Mouse (Mus musculus) brain, embryonic 14.5 days (tissue): Measurements from ENCODE around the gene Cebpa. TPM values are rescaled to one million over a fixed set of nuclear protein-coding genes. Genes with fewer than 3 reads are reported as not detected.

Experiments
- DNase-seq: peaks from one replicate; pipeline ENCODE4 v3.0.0-alpha.2; 2011; ENCODE audit warnings: low read depth
- CTCF ChIP-seq: fragments of 200-500 bp; IDR thresholded peaks from 2 replicates; pipeline ENCODE4 v1.5.1; 2012; ENCODE audit warnings: inconsistent platforms, mild to moderate bottlenecking, moderate library complexity, borderline replicate concordance; ENCODE audit not compliant: insufficient read depth, insufficient read length; ENCODE audit errors: extremely low read depth
- POLR2A ChIP-seq: fragments of 200-500 bp; IDR thresholded peaks from 2 replicates; pipeline ENCODE4 v1.6.1; 2012; ENCODE audit warnings: mild to moderate bottlenecking, inconsistent platforms, borderline replicate concordance; ENCODE audit not compliant: poor library complexity, insufficient read depth, insufficient read length, severe bottlenecking; ENCODE audit errors: extremely low read depth
- polyA plus RNA-seq: library from polyadenylated mRNA; depleted of rRNA; stranded (reverse); fragments of >200 nt; gene quantifications from 2 replicates; pipeline ENCODE4 v1.2.3, GENCODE M21; 2012; rRNA removed

Cebpa gene
- polyA plus RNA-seq = 2.9 and 3.1 TPM in 2 replicates

- peak; percentile 88 for TF ChIP-seq CTCF
- peak; percentile 64; the same call in 1 of the 2 replicates for TF ChIP-seq POLR2A
- peak; percentile 94 for DNase-seq
Observed at GRCm38 (mm10) chr7:35118841-35119413, at the start of gene Cebpa. Cebpa (plus strand) TSS chr7:35119293.

DNA sequence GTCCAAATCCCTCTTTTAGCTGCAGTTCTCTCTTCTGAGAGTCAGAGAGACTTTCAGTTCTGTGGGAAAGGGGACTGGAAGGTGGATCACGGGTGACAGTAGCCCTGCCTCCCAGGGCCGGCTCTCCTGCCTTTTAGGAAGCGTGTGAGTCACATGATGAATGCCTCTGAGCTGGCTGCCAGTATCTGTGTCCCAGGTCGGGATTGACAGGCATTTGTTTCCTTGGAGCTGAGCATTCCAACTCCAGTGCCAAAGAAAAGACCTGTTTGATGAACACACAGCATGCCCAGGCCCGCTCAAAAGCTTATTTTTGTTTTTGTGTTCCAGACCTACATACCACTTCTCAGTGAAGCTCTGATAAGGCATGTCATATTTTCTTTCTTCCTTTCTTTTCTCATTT lies 42.4 kb upstream of the Cebpa start:
- peak; percentile 47 for DNase-seq
- no peak for TF ChIP-seq CTCF
- no peak for TF ChIP-seq POLR2A

DNA sequence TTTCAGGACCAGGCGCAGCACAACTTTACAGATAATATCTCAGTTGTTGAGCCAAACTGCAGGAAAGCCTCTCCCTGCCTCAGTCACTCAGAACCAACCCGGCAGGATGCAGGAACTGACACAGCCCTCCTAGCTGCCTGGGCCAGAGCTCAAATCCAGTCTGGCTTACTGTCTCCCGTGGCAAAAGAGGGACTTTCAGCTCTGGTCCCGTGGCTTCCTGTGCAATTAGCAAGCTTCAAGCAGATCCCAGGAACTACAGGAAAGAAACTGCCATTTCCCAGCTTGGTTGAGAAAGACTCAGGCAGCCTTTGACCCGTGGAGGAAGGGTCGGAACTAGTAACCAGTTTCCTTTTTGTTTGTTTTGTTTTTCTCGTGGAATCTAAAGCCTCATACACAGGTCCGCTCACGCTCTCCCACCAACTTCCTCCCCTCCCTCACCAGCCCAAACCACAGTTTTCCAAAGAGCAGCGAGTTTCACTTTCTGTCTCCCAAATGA lies 38.2 kb upstream of the Cebpa start:
- DNase-seq = no peak
- no peak for TF ChIP-seq CTCF
- TF ChIP-seq POLR2A = no peak

- TF ChIP-seq POLR2A (no peak), CTCF (no peak)
- no peak for DNase-seq
Observed at GRCm38 (mm10) chr7:35081406-35082104, 37.5 kb upstream of the Cebpa start.

DNA sequence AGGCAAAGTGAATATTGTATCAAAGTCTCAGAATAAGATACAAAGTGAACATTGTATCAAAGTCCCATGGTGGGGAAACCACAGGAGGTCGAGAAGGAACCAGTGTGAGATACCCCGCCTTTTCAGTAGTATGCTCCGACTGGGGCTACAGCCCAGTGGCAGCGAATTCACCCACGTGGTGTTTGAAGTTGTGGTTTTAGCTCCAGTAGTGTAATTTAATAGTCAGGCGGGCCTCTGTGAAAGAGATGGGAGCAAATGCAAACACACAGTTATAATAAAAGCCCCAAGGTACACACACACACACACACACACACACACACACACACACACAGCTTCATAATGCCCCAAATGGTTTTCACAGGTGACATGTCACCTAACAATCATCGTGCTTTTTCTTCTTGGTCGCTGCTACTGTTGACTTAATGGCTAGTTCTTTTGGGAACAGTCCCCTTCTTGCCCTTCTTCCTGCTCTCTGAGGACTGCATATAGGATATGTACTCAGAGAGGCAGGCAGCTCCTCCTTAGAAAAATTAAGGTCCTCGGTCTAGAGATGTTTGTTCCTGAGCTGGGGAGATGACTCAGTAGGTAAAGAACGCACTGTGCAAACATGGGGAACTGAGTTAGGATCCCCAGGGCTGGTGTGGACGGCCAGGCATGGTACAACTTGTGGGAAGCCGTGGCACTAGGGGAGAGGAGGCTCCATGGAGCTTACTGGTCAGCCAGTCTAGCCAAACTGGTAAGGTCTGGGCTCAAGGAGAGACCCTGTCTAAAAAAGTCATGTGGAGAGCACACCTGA lies 34.3 kb upstream of the Cebpa start:
- DNase-seq = no peak
- TF ChIP-seq POLR2A (no peak), CTCF (no peak)

DNA sequence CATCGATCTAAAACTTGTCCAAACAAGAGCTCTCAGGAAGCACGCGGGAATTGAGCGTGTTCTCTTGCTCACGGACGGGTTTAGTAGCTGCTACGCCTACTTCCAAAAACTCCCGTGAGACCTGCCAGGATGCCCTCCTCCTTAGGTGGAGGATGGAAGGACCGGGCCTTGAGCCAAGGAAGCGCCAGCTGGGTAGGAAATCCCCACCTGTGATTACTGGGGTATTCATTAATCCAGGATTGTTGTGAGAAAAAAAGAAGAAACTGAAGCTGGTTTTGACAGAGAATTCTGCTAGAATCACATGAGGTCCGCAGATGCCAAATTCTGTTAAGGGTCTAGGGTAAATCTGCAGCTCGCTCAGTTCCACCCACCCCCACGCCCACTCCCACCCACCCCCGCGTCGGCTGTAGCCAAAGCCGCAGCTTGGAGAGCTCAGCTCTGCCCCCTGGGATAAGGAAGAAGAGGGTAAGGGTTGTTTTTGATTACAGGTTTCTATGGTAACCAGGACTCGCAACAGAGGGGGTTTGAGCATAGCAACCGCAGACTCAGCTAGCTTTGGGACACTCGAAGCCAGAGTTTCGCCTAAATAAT lies 32.7 kb upstream of the Cebpa start:
- TF ChIP-seq POLR2A (no peak), CTCF (peak; percentile 18; the same call in 1 of the 2 replicates)
- peak; percentile 87 for DNase-seq

DNA sequence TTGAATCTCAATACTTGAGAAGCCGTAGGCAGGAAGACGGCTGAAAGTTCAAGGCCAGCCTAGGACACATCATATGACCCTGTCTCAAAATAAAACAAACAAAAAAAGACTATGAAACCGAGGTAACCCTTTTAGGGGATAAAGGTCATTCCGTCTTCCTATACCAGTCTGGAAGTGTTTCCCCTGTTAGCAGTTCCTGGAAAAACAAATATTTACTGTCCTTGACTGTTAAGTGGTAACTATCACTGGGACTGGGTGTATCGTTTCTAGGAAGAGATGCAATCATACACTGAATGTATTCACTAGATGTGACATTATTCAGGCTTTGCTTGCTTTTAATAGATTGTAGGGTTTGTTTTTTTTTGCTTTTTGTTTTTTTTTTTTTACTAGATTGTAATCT lies 28.5 kb upstream of the Cebpa start:
- TF ChIP-seq CTCF (no peak), POLR2A (no peak)
- no peak for DNase-seq

- TF ChIP-seq CTCF (no peak), POLR2A (no peak)
- DNase-seq = no peak
Observed at GRCm38 (mm10) chr7:35094975-35095678, 24.0 kb upstream of the Cebpa start.

DNA sequence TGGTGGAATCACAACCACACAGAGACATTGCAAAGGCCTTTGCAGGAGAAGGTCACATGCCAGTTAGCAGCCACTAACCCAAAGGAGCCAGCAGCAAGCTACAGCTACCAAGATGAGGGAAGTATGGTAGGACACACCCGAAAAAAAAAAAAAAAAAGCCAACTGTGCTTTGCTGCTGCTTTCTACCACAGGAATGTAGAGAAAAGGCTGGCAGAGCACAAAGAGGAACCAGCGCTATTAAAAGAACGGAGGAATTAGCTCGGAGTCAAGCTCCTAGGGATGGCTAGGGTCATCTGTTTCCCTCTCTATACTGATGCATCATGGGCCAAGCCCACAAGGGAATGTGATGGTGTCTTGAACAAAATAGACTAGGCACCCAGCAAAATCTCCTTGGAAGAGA lies 20.3 kb upstream of the Cebpa start:
- no peak for TF ChIP-seq POLR2A
- TF ChIP-seq CTCF = no peak
- no peak for DNase-seq

DNA sequence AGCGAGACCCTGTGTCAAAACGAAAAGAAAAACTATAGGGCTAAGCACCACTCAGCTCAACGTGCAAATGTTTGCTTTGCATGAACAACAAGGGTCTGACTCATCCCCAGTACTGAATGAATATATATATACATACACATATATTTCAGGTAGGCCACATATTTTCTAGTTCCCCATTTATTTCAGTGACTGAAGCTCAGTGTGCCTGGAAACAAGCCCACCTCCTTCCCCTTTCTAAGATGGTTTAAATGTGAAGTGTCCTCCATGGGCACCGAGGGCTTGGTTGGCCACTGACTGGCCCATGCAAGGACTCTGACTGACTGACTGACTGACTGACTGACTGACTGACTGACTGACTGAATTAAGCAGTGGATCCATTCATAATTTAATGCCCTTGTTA lies 19.6 kb upstream of the Cebpa start:
- no peak for DNase-seq
- TF ChIP-seq POLR2A = no peak
- no peak for TF ChIP-seq CTCF

- no peak for TF ChIP-seq POLR2A
- no peak for TF ChIP-seq CTCF
- no peak for DNase-seq
Observed at GRCm38 (mm10) chr7:35106614-35107013, 12.5 kb upstream of the Cebpa start.

- TF ChIP-seq CTCF = no peak
- no peak for TF ChIP-seq POLR2A
- DNase-seq = no peak
Observed at GRCm38 (mm10) chr7:35107630-35108029, 11.5 kb upstream of the Cebpa start.
